Mouse (Mus musculus) adrenal gland, adult 10 weeks (tissue): ENCODE results near the gene Hephl1. TPM values are rescaled to one million over a fixed set of nuclear protein-coding genes. Genes with fewer than 3 reads are reported as not detected.

Source experiments
- polyA plus RNA-seq: library from polyadenylated mRNA; stranded (reverse); fragments of 350-450 nt; fragmentation: Illumina TruSeq; extraction: RNeasy Lipid Tissue Mini Kit (QIAGEN cat#74804); gene quantifications from one replicate; pipeline ENCODE4 v1.2.3, GENCODE M21; 2014; ENCODE audit warnings: low read depth, low replicate concordance

Gene Hephl1
- 2.9 TPM for polyA plus RNA-seq

GRCm38 (mm10) chr9:15112008-15112407, at the start of gene Hephl1:
Gene Hephl1, minus strand, starts transcription at chr9:15112108.

GRCm38 (mm10) chr9:15045084-15045669, 66.7 kb downstream of the Hephl1 start, which contains the start of gene Panx1:
Gene Panx1, minus strand, starts transcription at chr9:15045478.

Other genes starting within 250 kb of the Hephl1 start
- gene Izumo1r, start 208.2 kb downstream of the Hephl1 start, polyA plus RNA-seq = not detected
- 5.2 TPM for gene Panx1, start 66.6 kb downstream of the Hephl1 start, polyA plus RNA-seq
- 0.29 TPM for gene Vstm5, start 126.9 kb upstream of the Hephl1 start, polyA plus RNA-seq
- gene Med17, start 167.8 kb upstream of the Hephl1 start, polyA plus RNA-seq = 60.7 TPM
- gene Taf1d, start 194.1 kb upstream of the Hephl1 start, polyA plus RNA-seq = 109 TPM
- gene 4931406C07Rik, start 194.3 kb upstream of the Hephl1 start, polyA plus RNA-seq = 332 TPM
- 32.8 TPM for gene Cep295, start 245.7 kb upstream of the Hephl1 start, polyA plus RNA-seq